Mouse (Mus musculus): Measurements from ENCODE around the gene AA467197. TPM values are rescaled to one million over a fixed set of nuclear protein-coding genes. Genes with fewer than 3 reads are reported as not detected.

The AA467197 gene
- total and polyA plus RNA-seq, 3 experiments: 3.1 to 30.4 (median 6.4) TPM

DNA sequence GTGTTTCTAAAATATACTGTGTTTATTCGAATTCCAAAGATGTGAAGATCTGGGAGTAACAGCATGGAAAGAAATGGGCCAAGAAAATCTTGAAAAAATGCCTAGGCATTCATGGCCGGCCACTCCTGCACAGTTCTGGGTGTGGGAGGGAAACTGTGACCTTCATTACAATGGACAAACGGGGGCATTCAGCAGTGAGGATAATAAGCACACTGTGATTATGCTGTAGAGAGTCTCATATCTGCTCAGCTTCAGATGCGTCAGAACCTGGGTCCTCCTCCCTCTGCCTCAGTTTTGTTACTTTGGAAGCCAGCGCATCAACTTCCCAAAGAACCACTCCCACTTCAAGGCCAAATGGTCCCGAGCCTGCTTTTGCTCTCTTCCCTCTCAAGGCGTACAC lies 10.9 kb upstream of the AA467197 start:
- Histone ChIP-seq H3K27ac (ENCODE audit: insufficient read depth, low read depth) (no peak overlapping the region), H3K79me2 (replicated peaks; ENCODE audit: control insufficient read depth, extremely low read depth, insufficient read depth, poor library complexity, severe bottlenecking) (peaks cover 1% of the 10 kb centered on the region), H3K9ac (ENCODE audit: insufficient read depth, low read depth) (no peak overlapping the region), H3K4me3 (replicated peaks in 1 of 3; ENCODE audit: low read depth in 2 of 3, low read length in 2 of 3, poor library complexity in 1 of 3) (no peak overlapping the region), H3K36me3 (replicated peaks in 1 of 2; ENCODE audit: control insufficient read depth in 1 of 2, insufficient read depth in 1 of 2, low read length in 1 of 2) (no peaks in the 10 kb centered on the region), H3K4me2 (ENCODE audit: insufficient read depth, low read depth, poor library complexity, severe bottlenecking) (no peak overlapping the region), H3K9me3 (replicated peaks; ENCODE audit: low read length) (no peaks in the 10 kb centered on the region), H3K4me1 (ENCODE audit: control insufficient read depth in 1 of 2, insufficient read depth in 2 of 2) (peaks cover 0 to 10% of the 10 kb centered on the region in 2 experiments; a peak in 2 of 4 replicates), H3K27me3 (replicated peaks) (no peaks in the 10 kb centered on the region)
- in situ Hi-C loops (cut with MboI; ENCODE audit: low pct_ligation_motif_present, low pct_unique_long_range_greater_than_20kb, low sequenced_read_pairs): loop anchor here (10.0 kb wide), 1 partner anchor 51 kb away; no protein-coding TSS in a partner anchor
- dilution Hi-C loops (cut with MboI; ENCODE audit: extremely low pct_ligation_motif_present, extremely low pct_unique_long_range_greater_than_20kb, low sequenced_read_pairs): no loop called here
- no peak for DNase-seq (ENCODE audit: extremely low read depth)
- TF ChIP-seq NRF1 (IDR thresholded peaks at IDR 0.05; ENCODE audit: low read depth, low read length): no peak
- no peak for TF ChIP-seq CHD2 (IDR thresholded peaks at IDR 0.05; ENCODE audit: low read length)
- no peak for TF ChIP-seq RAD21 (IDR thresholded peaks at IDR 0.05; ENCODE audit: low read depth, low read length)
- no peak for TF ChIP-seq POLR2AphosphoS2 (IDR thresholded peaks at IDR 0.05; ENCODE audit: low read depth, low read length)
- no peak for TF ChIP-seq MAFK (IDR thresholded peaks at IDR 0.05; ENCODE audit: insufficient replicate concordance, low read length)
- TF ChIP-seq NELFE (IDR thresholded peaks at IDR 0.05; ENCODE audit: low read depth, low read length): no peak
- TF ChIP-seq TCF12 (IDR thresholded peaks at IDR 0.05; ENCODE audit: low read depth, low read length): no peak
- no peak for TF ChIP-seq KAT2A (IDR thresholded peaks at IDR 0.05; ENCODE audit: insufficient replicate concordance, low read length)
- no peak for TF ChIP-seq ZKSCAN1 (IDR thresholded peaks at IDR 0.05; ENCODE audit: borderline replicate concordance, low read depth, low read length)
- no peak for TF ChIP-seq PAX5 (IDR thresholded peaks at IDR 0.05; ENCODE audit: low read length)
- TF ChIP-seq MXI1 (IDR thresholded peaks at IDR 0.05; ENCODE audit: low read depth, low read length): no peak
- no peak for TF ChIP-seq IRF4 (IDR thresholded peaks at IDR 0.05; ENCODE audit: low read depth, low read length)

DNA sequence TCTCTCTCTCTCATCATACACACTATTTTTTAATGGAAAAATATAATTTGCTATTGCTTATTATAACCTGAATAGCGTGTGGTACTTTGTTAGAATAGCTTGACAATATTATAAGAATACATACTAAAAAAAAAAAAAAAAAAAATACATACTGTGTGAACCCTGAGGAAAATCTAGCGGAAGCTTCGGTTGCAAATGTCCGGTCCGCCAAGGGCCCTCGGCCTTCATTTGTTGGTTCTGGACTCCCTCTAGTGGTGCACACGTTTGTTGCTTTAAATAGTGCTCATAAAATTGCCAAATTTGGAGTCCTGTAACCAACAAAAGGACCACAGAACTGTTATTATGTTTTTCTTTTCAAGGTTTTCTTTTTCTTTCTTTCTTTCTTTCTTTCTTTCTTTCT lies 7.8 kb upstream of the AA467197 start:
- Histone ChIP-seq H3K4me3 (replicated peaks in 1 of 3; ENCODE audit: low read depth in 2 of 3, low read length in 2 of 3, poor library complexity in 1 of 3) (no peak overlapping the region), H3K27me3 (replicated peaks) (no peaks in the 10 kb centered on the region), H3K4me1 (ENCODE audit: control insufficient read depth in 1 of 2, insufficient read depth in 2 of 2) (peaks cover 0 to 16% of the 10 kb centered on the region in 2 experiments; a peak in 2 of 4 replicates), H3K9me3 (replicated peaks; ENCODE audit: low read length) (no peaks in the 10 kb centered on the region), H3K4me2 (ENCODE audit: insufficient read depth, low read depth, poor library complexity, severe bottlenecking) (no peak overlapping the region), H3K36me3 (replicated peaks in 1 of 2; ENCODE audit: control insufficient read depth in 1 of 2, insufficient read depth in 1 of 2, low read length in 1 of 2) (peaks cover 13 to 18% of the 10 kb centered on the region in 2 experiments), H3K27ac (ENCODE audit: insufficient read depth, low read depth) (no peak overlapping the region), H3K9ac (ENCODE audit: insufficient read depth, low read depth) (peak overlapping the region; percentile 43; the same call in 1 of the 2 replicates), H3K79me2 (replicated peaks; ENCODE audit: control insufficient read depth, extremely low read depth, insufficient read depth, poor library complexity, severe bottlenecking) (peaks cover 14% of the 10 kb centered on the region)
- DNase-seq (ENCODE audit: extremely low read depth): peak; percentile 87
- in situ Hi-C loops (cut with MboI; ENCODE audit: low pct_ligation_motif_present, low pct_unique_long_range_greater_than_20kb, low sequenced_read_pairs): loop anchor here (10.0 kb wide), 1 partner anchor 54 kb away; no protein-coding TSS in a partner anchor
- dilution Hi-C loops (cut with MboI; ENCODE audit: extremely low pct_ligation_motif_present, extremely low pct_unique_long_range_greater_than_20kb, low sequenced_read_pairs): no loop called here
- TF ChIP-seq SIN3A (IDR thresholded peaks at IDR 0.05; ENCODE audit: low read length) (no peak), E2F4 (IDR thresholded peaks at IDR 0.05; ENCODE audit: insufficient replicate concordance, low read depth, low read length) (no peak), CHD1 (IDR thresholded peaks at IDR 0.05; ENCODE audit: low read depth, low read length) (no peak), SMC3 (IDR thresholded peaks at IDR 0.05; ENCODE audit: low read depth, low read length) (peak; percentile 86), MEF2A (IDR thresholded peaks at IDR 0.05; ENCODE audit: borderline replicate concordance, low read depth, low read length) (no peak; the same call in 1 of the 2 replicates), ZMIZ1 (IDR thresholded peaks at IDR 0.05; ENCODE audit: low read depth, low read length) (no peak), USF2 (conservative IDR thresholded peaks at IDR 0.05; ENCODE audit: low read depth, low read length) (no peak), POLR2A (IDR thresholded peaks at IDR 0.05; ENCODE audit: low read depth, low read length) (no peak), RCOR1 (conservative IDR thresholded peaks at IDR 0.05; ENCODE audit: low read depth, low read length) (no peak), MXI1 (IDR thresholded peaks at IDR 0.05; ENCODE audit: low read depth, low read length) (no peak), GABPA (IDR thresholded peaks at IDR 0.05; ENCODE audit: insufficient replicate concordance, low read depth, low read length) (no peak), TBP (conservative IDR thresholded peaks at IDR 0.05; ENCODE audit: low read depth, low read length) (no peak), RAD21 (IDR thresholded peaks at IDR 0.05; ENCODE audit: low read depth, low read length) (peak; percentile 96), NELFE (IDR thresholded peaks at IDR 0.05; ENCODE audit: low read depth, low read length) (no peak), NRF1 (IDR thresholded peaks at IDR 0.05; ENCODE audit: low read depth, low read length) (no peak), ZKSCAN1 (IDR thresholded peaks at IDR 0.05; ENCODE audit: borderline replicate concordance, low read depth, low read length) (no peak), TCF12 (IDR thresholded peaks at IDR 0.05; ENCODE audit: low read depth, low read length) (no peak), BHLHE40 (IDR thresholded peaks at IDR 0.05; ENCODE audit: low read depth, low read length) (no peak), HCFC1 (IDR thresholded peaks at IDR 0.05; ENCODE audit: low read depth, low read length) (peak; percentile 50; the same call in 1 of the 2 replicates), MAFK (IDR thresholded peaks at IDR 0.05; ENCODE audit: insufficient replicate concordance, low read length) (no peak), JUN (IDR thresholded peaks at IDR 0.05; ENCODE audit: insufficient read depth, low read depth, low read length) (no peak), MAZ (IDR thresholded peaks at IDR 0.05; ENCODE audit: low read depth, low read length) (no peak), KAT2A (IDR thresholded peaks at IDR 0.05; ENCODE audit: insufficient replicate concordance, low read length) (no peak), ELF1 (IDR thresholded peaks at IDR 0.05; ENCODE audit: low read depth, low read length) (no peak), MYC (IDR thresholded peaks at IDR 0.05; ENCODE audit: low read depth, low read length) (peak; percentile 47; the same call in 1 of the 2 replicates), ZC3H11A (IDR thresholded peaks at IDR 0.05; ENCODE audit: low read depth, low read length) (peak; percentile 35; the same call in 1 of the 2 replicates), MAX (IDR thresholded peaks at IDR 0.05; ENCODE audit: low read length) (no peak)
